In the genomic region with DNA sequence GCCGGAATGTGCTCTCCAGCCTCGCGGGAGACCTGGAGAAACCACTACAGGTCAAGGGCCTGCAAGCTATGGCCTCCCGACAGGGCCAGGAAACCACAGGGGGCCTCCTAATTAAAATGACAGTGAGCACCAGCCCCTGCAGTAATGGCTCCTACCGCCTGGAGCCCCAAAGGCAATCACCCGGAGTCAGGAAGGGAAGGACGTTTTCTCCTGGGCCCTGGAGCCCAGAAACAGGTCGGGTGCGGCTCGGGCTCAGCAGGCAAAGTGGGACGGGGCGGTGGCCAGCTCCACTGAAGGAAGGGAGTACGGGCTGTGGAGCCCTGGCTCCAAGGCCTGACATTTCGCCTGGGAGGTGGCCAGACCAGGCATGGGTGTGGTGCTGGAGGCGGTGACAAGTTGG, we compare ENCODE assay signal across 8 mouse cellular contexts. TPM values are rescaled to one million over a fixed set of nuclear protein-coding genes. Genes with fewer than 3 reads are reported as not detected.
DNase-seq lines count a peak whose midpoint lies in the region; ATAC-seq and TF ChIP-seq lines count a peak whose summit lies in the region.

No protein-coding gene starts in this region.

- H3K9me3 ChIP-seq in embryonic facial prominence, embryonic 14.5 days (ENCODE audit: control insufficient read depth, low read length), result no peaks in the 10 kb centered on the region
- no peaks in the 10 kb centered on the region for H3K9me3 ChIP-seq in hindbrain, postnatal 0 days (ENCODE audit: low read length)
- H3K9me3 ChIP-seq in lung, embryonic 15.5 days, result no peaks in the 10 kb centered on the region

- 20% methylated on average over 15 of the region's 15 CpGs for WGBS in embryonic facial prominence, embryonic 14.5 days
- 24% methylated on average over 15 of the region's 15 CpGs for WGBS in hindbrain, postnatal 0 days
- WGBS in lung, embryonic 15.5 days, result 29% methylated on average over 15 of the region's 15 CpGs

- 0 out of 2 replicates have a peak overlapping the region, but pooled peaks have one; percentile 28 for H3K27ac ChIP-seq in embryonic facial prominence, embryonic 14.5 days (replicated peaks; ENCODE audit: low read depth, low read length)
- H3K27ac ChIP-seq in hindbrain, postnatal 0 days, result peak overlapping the region; percentile 32
- peak overlapping the region; percentile 55 for H3K27ac ChIP-seq in lung, embryonic 15.5 days

- peak; percentile 55 to 59 for DNase-seq in lung, adult 18-20 months
- DNase-seq in lung, postnatal 14 days, result no peak
- no peak for DNase-seq in embryonic facial prominence, embryonic 14.5 days (ENCODE audit: low spot score)
- no peak for DNase-seq in hindbrain, postnatal 0 days (ENCODE audit: low spot score)
- DNase-seq in spleen, postnatal 36 days (ENCODE audit: low spot score in 2 of 2), result no peak
- DNase-seq in MN1 (ENCODE audit: low spot score), result no peak
- DNase-seq in layer of hippocampus, adult 18-20 months (ENCODE audit: low spot score in 2 of 2), result no peak

- no peak overlapping the region for H3K4me3 ChIP-seq in embryonic facial prominence, embryonic 14.5 days (ENCODE audit: low read depth, low read length)
- no peak overlapping the region for H3K4me3 ChIP-seq in hindbrain, postnatal 0 days (ENCODE audit: low read length)
- H3K4me3 ChIP-seq in lung, embryonic 15.5 days, result no peak overlapping the region

- H3K27me3 ChIP-seq in embryonic facial prominence, embryonic 14.5 days (replicated peaks; ENCODE audit: control insufficient read depth, insufficient read depth, low read length), result no peaks in the 10 kb centered on the region
- H3K27me3 ChIP-seq in hindbrain, postnatal 0 days (ENCODE audit: insufficient read depth, low read length), result no peaks in the 10 kb centered on the region
- H3K27me3 ChIP-seq in lung, embryonic 15.5 days, result no peaks in the 10 kb centered on the region

- H3K4me2 ChIP-seq in embryonic facial prominence, embryonic 14.5 days (ENCODE audit: low read depth, low read length), result no peak overlapping the region
- H3K4me2 ChIP-seq in hindbrain, postnatal 0 days (ENCODE audit: low read depth, low read length), result no peak overlapping the region
- H3K4me2 ChIP-seq in lung, embryonic 15.5 days, result no peak overlapping the region

- ATAC-seq in embryonic facial prominence, embryonic 14.5 days (ENCODE audit: low read depth), result peak; percentile 19; the same call in 1 of the 2 replicates
- ATAC-seq in hindbrain, postnatal 0 days, result no peak
- peak; percentile 15; the same call in 1 of the 2 replicates for ATAC-seq in lung, embryonic 15.5 days (ENCODE audit: borderline replicate concordance, extremely low read depth, low FRiP score, low TSS enrichment)

- peak; percentile 30 for TF ChIP-seq CTCF in hindbrain, postnatal 0 days (IDR thresholded peaks at IDR 0.05; ENCODE audit: low read depth)

- peaks cover 7% of the 10 kb centered on the region for H3K4me1 ChIP-seq in embryonic facial prominence, embryonic 14.5 days (ENCODE audit: control insufficient read depth, insufficient read depth, low read length)
- peaks cover 10% of the 10 kb centered on the region for H3K4me1 ChIP-seq in hindbrain, postnatal 0 days (ENCODE audit: insufficient read depth, low read length)
- H3K4me1 ChIP-seq in lung, embryonic 15.5 days, result peaks cover 15% of the 10 kb centered on the region

- 0 out of 2 replicates have a peak overlapping the region, but pooled peaks have one; percentile 14 for H3K9ac ChIP-seq in embryonic facial prominence, embryonic 14.5 days (ENCODE audit: low read depth, low read length)
- H3K9ac ChIP-seq in hindbrain, postnatal 0 days (replicated peaks; ENCODE audit: low read length), result no peak overlapping the region
- H3K9ac ChIP-seq in lung, embryonic 15.5 days, result no peak overlapping the region

- no peaks in the 10 kb centered on the region for H3K36me3 ChIP-seq in embryonic facial prominence, embryonic 14.5 days (ENCODE audit: control insufficient read depth, insufficient read depth, low read length)
- peaks cover 10% of the 10 kb centered on the region; the same call in 1 of the 2 replicates for H3K36me3 ChIP-seq in hindbrain, postnatal 0 days (ENCODE audit: insufficient read depth, low read length)
- H3K36me3 ChIP-seq in lung, embryonic 15.5 days, result no peaks in the 10 kb centered on the region

RNA-seq across cellular contexts. Expression of gene Myrf, which starts 26.5 kb away (rescaled TPM):
- 0.87 and 0.96 TPM in 2 replicates for polyA plus RNA-seq in embryonic facial prominence, embryonic 14.5 days (2014; fragmentation: Nextera tagmentation; extraction: Ambion mirVana)
- total RNA-seq in hindbrain, postnatal 0 days (2014; rRNA removed), result 5.1 and 5.9 TPM in 2 replicates
- 1.7 and 2.0 TPM in 2 replicates for polyA plus RNA-seq in hindbrain, postnatal 0 days (2015; fragmentation: Nextera tagmentation; extraction: Ambion mirVana)
- 5.6 and 6.5 TPM in 2 replicates for polyA plus RNA-seq in lung, embryonic 15.5 days (2015; fragmentation: Nextera tagmentation; extraction: Ambion mirVana)
- total RNA-seq in layer of hippocampus, adult 18-20 months (2021), result 10 to 100 TPM; 31.9 to 33.9 TPM

RNA-seq across cellular contexts. Expression of gene Dagla, which starts 37.6 kb away (rescaled TPM):
- 2.8 and 2.9 TPM in 2 replicates for polyA plus RNA-seq in embryonic facial prominence, embryonic 14.5 days (2014; fragmentation: Nextera tagmentation; extraction: Ambion mirVana)
- 33.7 and 35.0 TPM in 2 replicates for total RNA-seq in hindbrain, postnatal 0 days (2014; rRNA removed)
- 9.0 and 10.9 TPM in 2 replicates for polyA plus RNA-seq in hindbrain, postnatal 0 days (2015; fragmentation: Nextera tagmentation; extraction: Ambion mirVana)
- polyA plus RNA-seq in lung, embryonic 15.5 days (2015; fragmentation: Nextera tagmentation; extraction: Ambion mirVana), result 3.1 and 3.2 TPM in 2 replicates
- 100 to 1,000 TPM; 107 to 118 TPM for total RNA-seq in layer of hippocampus, adult 18-20 months (2021)

Comparison
In these comparisons a context has a peak if more than half of its experiments do, and no peak if none do; other contexts are left out.
1. DNase-seq: peak in lung, adult 18-20 months (2 of 2); none in lung, postnatal 14 days (single experiment), embryonic facial prominence, embryonic 14.5 days (single experiment), hindbrain, postnatal 0 days (single experiment), spleen, postnatal 36 days (0 of 2), MN1 (single experiment) and layer of hippocampus, adult 18-20 months (0 of 2).
2. Peak in every context shown above with its lines, with median percentiles within 50 percentile points of each other: H3K27ac ChIP-seq.